Mouse (Mus musculus): ENCODE data around the gene Ak1.

GRCm38 (mm10) chr2:32608141-32608777 lies 13.3 kb upstream of the Ak1 start:
- TF ChIP-seq MAFK (IDR thresholded peaks at IDR 0.05; ENCODE audit: insufficient replicate concordance, low read length) (no peak), CTCF (conservative IDR thresholded peaks at IDR 0.05 in 1 of 2, IDR thresholded peaks at IDR 0.05 in 1 of 2; ENCODE audit: low read depth in 2 of 2, low read length in 2 of 2) (peak in 1 of 2 experiments; percentile 0; a peak in 1 of 4 replicates), E2F4 (IDR thresholded peaks at IDR 0.05; ENCODE audit: insufficient replicate concordance, low read depth, low read length) (peak; percentile 56; the same call in 1 of the 2 replicates), POLR2A (IDR thresholded peaks at IDR 0.05; ENCODE audit: low read depth, low read length) (peak; percentile 34; the same call in 1 of the 2 replicates), POLR2AphosphoS2 (IDR thresholded peaks at IDR 0.05; ENCODE audit: low read depth, low read length) (0 out of 2 replicates have a peak, but pooled peaks have one; percentile 19), ZNF384 (IDR thresholded peaks at IDR 0.05; ENCODE audit: low read depth, low read length) (no peak), SIN3A (IDR thresholded peaks at IDR 0.05; ENCODE audit: low read length) (peak; percentile 75), MAX (IDR thresholded peaks at IDR 0.05; ENCODE audit: low read length) (peak; percentile 41; the same call in 1 of the 2 replicates), KAT2A (IDR thresholded peaks at IDR 0.05; ENCODE audit: insufficient replicate concordance, low read length) (no peak), UBTF (IDR thresholded peaks at IDR 0.05; ENCODE audit: low read depth, low read length) (no peak)

Data from CH12.LX (cell line).